Mouse (Mus musculus): ENCODE results near the gene Ptpn18. TPM values are rescaled to one million over a fixed set of nuclear protein-coding genes. Genes with fewer than 3 reads are reported as not detected.
"Not testable (repeated sequence)": the region's sequence is repeated elsewhere in the genome, so short reads cannot be mapped to it uniquely, and the experiment has no call there.

Gene Ptpn18
- polyA plus RNA-seq, 1 experiment, result 93.0 TPM

DNA sequence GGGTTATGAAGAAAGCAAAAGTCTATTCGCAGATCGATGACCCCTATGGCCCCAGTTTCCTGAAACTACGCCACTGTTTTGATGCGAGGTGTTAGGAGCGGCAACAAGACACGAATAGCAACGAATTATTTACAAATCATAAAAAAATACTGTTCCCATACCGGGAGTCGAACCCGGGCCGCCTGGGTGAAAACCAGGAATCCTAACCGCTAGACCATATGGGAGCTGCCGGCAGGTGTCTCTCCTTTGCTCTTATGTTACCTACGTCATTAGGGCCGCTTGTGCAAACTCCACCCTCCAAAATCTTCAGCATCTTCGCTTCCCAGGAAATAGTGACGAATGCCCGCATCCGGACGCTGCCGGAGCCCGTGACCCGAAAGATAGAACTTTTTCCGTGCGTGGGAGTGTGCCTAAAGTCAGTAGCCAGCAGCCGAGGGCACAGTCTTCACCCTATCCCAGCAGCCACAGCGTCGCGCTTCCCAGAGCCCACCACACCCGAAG lies 24.9 kb upstream of the Ptpn18 start:
- Histone ChIP-seq H3K27ac (ENCODE audit: control insufficient read depth, insufficient read depth, low read depth, low read length, poor library complexity) (peak overlapping the region; percentile 4; the same call in 1 of the 2 replicates), H3K4me1 (ENCODE audit: control insufficient read depth, insufficient read depth, low read length) (no peaks in the 10 kb centered on the region), H3K4me3 (replicated peaks; ENCODE audit: control insufficient read depth, low read depth, low read length) (peak overlapping the region; percentile 73)
- 1% methylated on average over 30 of the region's 30 CpGs for WGBS
- peak; percentile 7; the same call in 1 of the 2 replicates for TF ChIP-seq CTCF (IDR thresholded peaks at IDR 0.05; ENCODE audit: control insufficient read depth, insufficient read depth, low read length)
- 0 out of 2 replicates have a peak, but pooled peaks have one; percentile 46 for TF ChIP-seq POLR2A (IDR thresholded peaks at IDR 0.05; ENCODE audit: borderline replicate concordance, control insufficient read depth, low read depth, low read length)

DNA sequence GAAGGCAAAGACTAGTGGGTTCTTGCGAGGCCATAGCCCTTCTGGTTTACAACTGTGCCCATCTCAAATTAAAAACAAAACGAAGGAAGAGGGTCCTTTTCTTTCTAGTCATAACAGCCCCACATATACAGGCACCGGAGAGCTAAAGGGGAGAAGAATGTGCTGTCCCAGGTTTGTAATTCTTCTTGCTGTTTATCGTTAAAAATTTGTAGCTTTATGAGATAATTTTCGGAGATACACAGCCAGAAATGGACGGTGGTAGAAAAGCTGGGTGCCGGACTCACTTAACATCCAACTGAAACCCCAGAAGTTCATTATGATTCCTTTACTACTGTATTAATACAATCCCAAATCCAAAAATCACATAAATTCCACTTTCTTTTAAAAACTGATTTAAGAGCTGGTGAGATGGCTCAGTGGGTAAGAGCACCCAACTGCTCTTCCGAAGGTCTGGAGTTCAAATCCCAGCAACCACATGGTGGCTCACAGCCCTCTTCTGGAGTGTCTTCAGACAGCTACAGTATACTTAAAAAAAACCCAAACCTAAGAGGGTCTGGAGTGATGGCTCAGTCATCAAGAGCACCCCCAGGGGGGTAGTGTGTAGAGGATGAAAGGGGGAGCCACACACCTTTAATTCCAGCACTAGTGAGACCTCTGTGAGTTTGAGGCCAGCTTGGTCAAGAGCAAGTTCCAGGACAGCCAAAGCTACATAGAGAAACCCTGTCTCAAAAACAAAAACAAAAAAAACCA lies 24.0 kb upstream of the Ptpn18 start:
- TF ChIP-seq CTCF (IDR thresholded peaks at IDR 0.05; ENCODE audit: control insufficient read depth, insufficient read depth, low read length) (no peak), POLR2A (IDR thresholded peaks at IDR 0.05; ENCODE audit: borderline replicate concordance, control insufficient read depth, low read depth, low read length) (no peak)
- Histone ChIP-seq H3K4me1 (ENCODE audit: control insufficient read depth, insufficient read depth, low read length) (no peaks in the 10 kb centered on the region), H3K27ac (ENCODE audit: control insufficient read depth, insufficient read depth, low read depth, low read length, poor library complexity) (no peak overlapping the region), H3K4me3 (replicated peaks; ENCODE audit: control insufficient read depth, low read depth, low read length) (no peak overlapping the region)
- WGBS, result 48% methylated on average over 8 of the region's 8 CpGs

DNA sequence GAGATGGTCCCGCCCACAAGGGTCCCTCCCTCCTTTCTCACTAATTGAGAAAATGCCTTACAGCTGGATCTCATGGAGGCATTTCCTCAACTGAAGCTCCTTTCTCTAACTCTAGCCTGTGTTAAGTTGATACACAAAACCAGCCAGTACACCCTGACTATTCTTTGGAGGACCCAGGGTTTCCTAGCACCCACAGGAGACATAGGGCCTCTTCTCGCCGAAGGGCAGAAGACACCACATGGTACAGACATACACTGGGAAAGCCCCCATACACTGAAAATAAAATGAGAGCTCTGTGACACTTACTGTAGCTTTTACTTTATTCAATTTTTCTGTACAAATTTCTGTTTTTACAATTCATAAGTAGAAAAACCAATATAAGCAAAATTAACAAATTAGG lies 23.2 kb upstream of the Ptpn18 start:
- no peak overlapping the region for H3K4me3 ChIP-seq (replicated peaks; ENCODE audit: control insufficient read depth, low read depth, low read length)
- H3K27ac ChIP-seq (ENCODE audit: control insufficient read depth, insufficient read depth, low read depth, low read length, poor library complexity), result no peak overlapping the region
- H3K4me1 ChIP-seq (ENCODE audit: control insufficient read depth, insufficient read depth, low read length), result no peaks in the 10 kb centered on the region
- TF ChIP-seq CTCF (IDR thresholded peaks at IDR 0.05; ENCODE audit: control insufficient read depth, insufficient read depth, low read length) (no peak), POLR2A (IDR thresholded peaks at IDR 0.05; ENCODE audit: borderline replicate concordance, control insufficient read depth, low read depth, low read length) (no peak)
- 82% methylated on average over 3 of the region's 3 CpGs for WGBS

DNA sequence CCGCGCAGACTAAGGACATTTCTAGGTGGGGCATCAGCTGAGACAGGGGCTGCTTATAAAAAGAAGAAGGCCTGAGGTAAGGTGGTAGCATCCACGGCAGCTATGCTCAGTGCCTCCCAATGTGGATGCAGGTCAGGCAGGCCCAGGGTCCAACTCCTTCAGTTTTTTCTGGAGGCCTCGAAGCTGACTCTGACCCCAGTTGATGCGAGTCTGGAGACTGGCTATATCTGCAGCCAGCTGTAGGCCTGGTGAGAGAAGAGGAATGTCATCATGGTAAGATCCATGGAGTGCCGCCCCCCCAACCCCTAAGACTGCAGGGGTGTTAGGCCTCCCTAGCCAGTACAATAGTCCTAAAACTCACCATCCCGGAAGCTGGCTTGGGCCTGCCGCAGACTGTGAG lies 22.2 kb upstream of the Ptpn18 start:
- 87% methylated on average over 8 of the region's 8 CpGs for WGBS
- not testable (repeated sequence) for H3K4me3 ChIP-seq (replicated peaks; ENCODE audit: control insufficient read depth, low read depth, low read length); H3K4me1 ChIP-seq (ENCODE audit: control insufficient read depth, insufficient read depth, low read length); H3K27ac ChIP-seq (ENCODE audit: control insufficient read depth, insufficient read depth, low read depth, low read length, poor library complexity)

DNA sequence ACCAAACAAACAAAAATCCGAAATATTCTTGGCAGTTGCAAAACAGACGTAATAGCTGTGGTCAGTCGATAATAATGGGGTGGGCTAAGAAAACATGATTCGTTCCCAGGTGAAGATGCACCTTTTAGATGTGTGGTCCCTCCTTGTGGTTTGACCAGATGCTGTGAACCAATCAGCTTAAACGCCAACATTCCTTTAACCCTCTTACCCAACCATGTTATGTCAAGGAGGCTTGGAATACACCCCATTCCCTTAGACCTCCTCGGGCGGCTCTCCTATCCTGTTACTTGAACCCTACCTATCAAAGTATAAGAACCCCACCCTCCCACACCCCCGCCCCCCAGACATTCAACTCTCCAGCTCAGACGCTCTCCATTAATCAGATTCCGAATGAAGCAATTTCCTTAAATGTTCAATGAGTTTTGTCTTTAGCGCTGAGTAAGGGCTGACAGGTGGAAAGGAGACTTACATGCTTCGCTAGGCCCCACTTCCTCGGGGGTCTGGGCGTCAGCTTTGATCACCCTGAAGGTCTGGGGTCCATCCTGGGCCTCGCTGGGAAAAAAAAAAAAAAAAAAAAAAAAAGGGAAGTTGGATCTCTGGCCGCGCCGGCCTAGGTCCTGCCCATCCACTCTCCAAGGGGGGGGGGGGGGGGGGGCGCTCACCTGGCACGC lies 21.0 kb upstream of the Ptpn18 start:
- TF ChIP-seq CTCF (IDR thresholded peaks at IDR 0.05; ENCODE audit: control insufficient read depth, insufficient read depth, low read length) (no peak), POLR2A (IDR thresholded peaks at IDR 0.05; ENCODE audit: borderline replicate concordance, control insufficient read depth, low read depth, low read length) (no peak)
- H3K4me1 ChIP-seq (ENCODE audit: control insufficient read depth, insufficient read depth, low read length), result no peaks in the 10 kb centered on the region
- 30% methylated on average over 19 of the region's 20 CpGs for WGBS
- H3K4me3 ChIP-seq (replicated peaks; ENCODE audit: control insufficient read depth, low read depth, low read length), result peak overlapping the region; percentile 84
- H3K27ac ChIP-seq (ENCODE audit: control insufficient read depth, insufficient read depth, low read depth, low read length, poor library complexity), result no peak overlapping the region

DNA sequence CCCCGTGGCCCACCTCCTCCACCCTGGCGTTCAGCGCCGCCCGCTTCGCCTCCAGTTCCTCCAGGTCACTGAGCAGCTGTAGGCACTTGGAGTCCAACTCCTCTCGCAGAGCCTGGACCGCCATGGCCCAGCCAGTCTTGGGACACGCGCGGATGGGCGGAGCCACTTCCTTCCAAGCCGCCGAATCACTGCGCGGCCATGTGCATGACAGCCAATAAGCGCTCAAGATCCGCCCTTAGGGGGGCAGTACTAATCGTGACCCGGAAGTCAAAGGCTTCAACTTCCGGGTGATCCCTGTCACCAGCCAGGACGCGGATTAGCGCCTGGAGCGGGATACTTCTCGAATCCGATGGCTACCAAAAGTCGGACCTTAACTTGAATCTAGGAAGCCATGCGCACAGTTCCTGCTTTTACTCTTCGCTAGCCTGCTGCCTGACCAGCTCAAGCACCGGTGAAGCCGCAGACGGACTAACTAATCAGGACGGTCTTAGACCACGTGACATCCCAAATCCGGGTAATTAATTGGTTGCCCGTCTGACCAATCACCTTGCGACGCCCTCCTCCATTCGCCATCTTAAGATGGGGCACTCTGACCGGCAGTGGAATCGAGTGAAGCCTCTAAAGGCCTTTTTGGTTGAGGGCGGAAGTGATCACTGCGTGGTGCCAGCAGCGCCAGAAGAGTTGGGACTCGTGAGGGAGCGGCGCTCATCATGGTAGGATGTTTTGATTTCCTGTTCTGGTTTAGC lies 20.2 kb upstream of the Ptpn18 start, which contains the start of the genes Ccdc115 and Imp4:
TSS of gene Ccdc115 (minus strand) at position 458 of the 746 bp plus-strand sequence.
TSS of gene Imp4 (plus strand) at position 637 of the 746 bp plus-strand sequence.
- under 1% methylated on average over 48 of the region's 48 CpGs for WGBS
- Histone ChIP-seq H3K4me1 (ENCODE audit: control insufficient read depth, insufficient read depth, low read length) (no peaks in the 10 kb centered on the region), H3K27ac (ENCODE audit: control insufficient read depth, insufficient read depth, low read depth, low read length, poor library complexity) (peak within 1 kb of the TSS; percentile 43), H3K4me3 (replicated peaks; ENCODE audit: control insufficient read depth, low read depth, low read length) (peak within 1 kb of the TSS; percentile 84)
- TF ChIP-seq POLR2A (IDR thresholded peaks at IDR 0.05; ENCODE audit: borderline replicate concordance, control insufficient read depth, low read depth, low read length) (peak; percentile 89; the same call in 1 of the 2 replicates), CTCF (IDR thresholded peaks at IDR 0.05; ENCODE audit: control insufficient read depth, insufficient read depth, low read length) (no peak)

DNA sequence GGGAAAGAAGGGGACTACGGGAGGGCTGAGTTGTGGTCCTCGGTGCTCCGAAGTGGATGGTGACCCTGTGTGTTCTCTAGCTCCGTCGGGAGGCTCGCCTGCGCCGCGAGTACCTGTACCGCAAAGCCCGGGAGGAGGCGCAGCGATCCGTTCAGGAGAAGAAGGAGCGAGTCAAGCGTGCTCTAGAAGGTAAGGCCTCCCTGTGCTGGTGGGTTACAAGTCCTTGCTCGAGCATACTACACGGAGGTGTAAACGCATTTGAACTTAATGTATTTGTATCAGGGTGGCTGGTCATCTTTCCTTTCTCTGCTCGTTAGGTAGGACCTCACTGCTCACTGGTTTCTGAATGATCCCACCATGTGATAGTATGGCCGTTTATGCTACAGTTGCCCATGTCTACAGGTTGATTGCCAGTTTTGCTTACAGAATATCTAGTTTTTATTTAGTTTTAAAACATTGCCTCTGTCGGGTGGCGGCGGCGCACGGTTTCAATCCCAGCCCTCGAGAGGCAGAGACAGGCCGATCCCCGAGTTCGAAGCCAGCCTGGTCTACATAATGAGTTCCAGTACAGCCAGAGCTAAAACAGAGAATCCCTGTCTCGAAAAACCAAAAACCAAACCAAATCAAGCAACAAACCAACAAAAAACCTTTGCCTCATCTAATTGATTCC lies 19.5 kb upstream of the Ptpn18 start:
- peak overlapping the region; percentile 84 for H3K4me3 ChIP-seq (replicated peaks; ENCODE audit: control insufficient read depth, low read depth, low read length)
- no peaks in the 10 kb centered on the region for H3K4me1 ChIP-seq (ENCODE audit: control insufficient read depth, insufficient read depth, low read length)
- H3K27ac ChIP-seq (ENCODE audit: control insufficient read depth, insufficient read depth, low read depth, low read length, poor library complexity), result peak overlapping the region; percentile 10; the same call in 1 of the 2 replicates
- 6% methylated on average over 31 of the region's 31 CpGs for WGBS
- peak; percentile 47 for TF ChIP-seq CTCF (IDR thresholded peaks at IDR 0.05; ENCODE audit: control insufficient read depth, insufficient read depth, low read length)
- TF ChIP-seq POLR2A (IDR thresholded peaks at IDR 0.05; ENCODE audit: borderline replicate concordance, control insufficient read depth, low read depth, low read length), result no peak
